Mouse (Mus musculus) heart, adult 2 months (tissue): ENCODE measurements around the gene Ccdc141.

Experiments used
- CTCF ChIP-seq: fragments of 200-600 bp; IDR thresholded peaks from 2 replicates; pipeline ENCODE4 v1.8.1; 2022; ENCODE audit warnings: antibody characterized with exemption, mild to moderate bottlenecking, moderate library complexity
- POLR2A ChIP-seq: fragments of 200-500 bp; IDR thresholded peaks from 2 replicates; pipeline ENCODE4 v1.6.1; 2011; ENCODE audit warnings: mild to moderate bottlenecking, low read depth, low read length, control low read depth; ENCODE audit not compliant: insufficient read depth

GRCm38 (mm10) chr2:77196819-77197218 is 26.4 kb upstream of the Ccdc141 start:
- TF ChIP-seq CTCF = no peak
- no peak for TF ChIP-seq POLR2A
